Mouse (Mus musculus) heart, embryonic 12.5 days (tissue): ENCODE data around the gene Bid. TPM values are rescaled to one million over a fixed set of nuclear protein-coding genes. Genes with fewer than 3 reads are reported as not detected.

ENCODE experiments used
- ATAC-seq: fragments of 200-750 bp; cut with Nextera tagmentation; 2 replicates; pipeline ENCODE4 v1.8.0; 2017; ENCODE audit warnings: moderate TSS enrichment, moderate library complexity; ENCODE audit not compliant: insufficient number of reproducible peaks, low FRiP score
- H3K27ac ChIP-seq: fragments of 300-500 bp; sonication (generic); 2 replicates; pipeline ENCODE4 v1.5.1; 2016; ENCODE audit warnings: mild to moderate bottlenecking, moderate library complexity; ENCODE audit not compliant: poor library complexity, severe bottlenecking
- H3K27me3 ChIP-seq: fragments of 300-500 bp; sonication (generic); replicated peaks from 2 replicates; pipeline ENCODE4 v1.6.1; 2016; ENCODE audit warnings: mild to moderate bottlenecking, moderate library complexity
- H3K36me3 ChIP-seq: fragments of 300-500 bp; sonication (generic); 2 replicates; pipeline ENCODE4 v1.6.1; 2016; ENCODE audit warnings: mild to moderate bottlenecking, moderate library complexity
- H3K4me1 ChIP-seq: fragments of 300-500 bp; sonication (generic); replicated peaks from 2 replicates; pipeline ENCODE4 v1.6.1; 2016; ENCODE audit warnings: mild to moderate bottlenecking
- H3K4me2 ChIP-seq: fragments of 300-500 bp; sonication (generic); 2 replicates; pipeline ENCODE4 v1.6.1; 2016; ENCODE audit warnings: mild to moderate bottlenecking, moderate library complexity
- H3K4me3 ChIP-seq: fragments of 300-500 bp; sonication (generic); 2 replicates; pipeline ENCODE4 v1.5.1; 2016; ENCODE audit warnings: mild to moderate bottlenecking
- H3K9ac ChIP-seq: fragments of 300-500 bp; sonication (generic); 2 replicates; pipeline ENCODE4 v1.6.1; 2016; ENCODE audit warnings: mild to moderate bottlenecking, moderate library complexity
- H3K9me3 ChIP-seq: fragments of 300-500 bp; sonication (generic); replicated peaks from 2 replicates; pipeline ENCODE4 v1.6.1; 2016; ENCODE audit warnings: mild to moderate bottlenecking, moderate library complexity
- WGBS: fragments of 180-500 bp; shearing (Covaris S2); methylation state at CpG from one replicate; pipeline ENCODE4 v1.1.7; 2016; 5-methylcytosine and 5-hydroxymethylcytosine counted together
- polyA plus RNA-seq: library from polyadenylated mRNA; unstranded; fragments of >200 nt; fragmentation: Nextera tagmentation; extraction: Ambion mirVana; gene quantifications from 2 replicates; pipeline ENCODE4 v1.2.1, GENCODE M21; 2016

Bid gene
- polyA plus RNA-seq, 1 experiment from 2014 or later, result 10.3 TPM

- Histone ChIP-seq H3K4me2 (no peak overlapping the region), H3K4me1 (no peaks in the 10 kb centered on the region), H3K27ac (no peak overlapping the region), H3K36me3 (peaks cover 84% of the 10 kb centered on the region), H3K9me3 (no peaks in the 10 kb centered on the region), H3K27me3 (no peaks in the 10 kb centered on the region), H3K4me3 (no peak overlapping the region), H3K9ac (no peak overlapping the region)
- WGBS, result 91% methylated on average over 9 of the region's 9 CpGs
- no peak for ATAC-seq
These were observed 28.9 kb upstream of the Bid start for GRCm38 (mm10) chr6:120945510-120945909.

GRCm38 (mm10) chr6:120943964-120944363 is 27.3 kb upstream of the Bid start:
- Histone ChIP-seq H3K4me3 (no peak overlapping the region), H3K27ac (no peak overlapping the region), H3K4me1 (no peaks in the 10 kb centered on the region), H3K36me3 (peaks cover 71% of the 10 kb centered on the region), H3K27me3 (no peaks in the 10 kb centered on the region), H3K9ac (no peak overlapping the region), H3K9me3 (no peaks in the 10 kb centered on the region), H3K4me2 (no peak overlapping the region)
- no peak for ATAC-seq
- WGBS, result 81% methylated on average over 5 of the region's 5 CpGs

- WGBS, result 79% methylated on average over 10 of the region's 10 CpGs
- no peak for ATAC-seq
- H3K9me3 ChIP-seq, result no peaks in the 10 kb centered on the region
- no peaks in the 10 kb centered on the region for H3K4me1 ChIP-seq
- no peaks in the 10 kb centered on the region for H3K27me3 ChIP-seq
- no peak overlapping the region for H3K4me2 ChIP-seq
- H3K36me3 ChIP-seq, result peaks cover 67% of the 10 kb centered on the region
- H3K4me3 ChIP-seq, result no peak overlapping the region
- no peak overlapping the region for H3K27ac ChIP-seq
- no peak overlapping the region for H3K9ac ChIP-seq
These were observed 26.9 kb upstream of the Bid start for GRCm38 (mm10) chr6:120943551-120943950.

GRCm38 (mm10) chr6:120943079-120943478 is 26.4 kb upstream of the Bid start:
- no peaks in the 10 kb centered on the region for H3K9me3 ChIP-seq
- H3K4me1 ChIP-seq, result 0 out of 2 replicates have a peak, but pooled peaks cover 2% of the 10 kb centered on the region
- WGBS, result 71% methylated on average over 2 of the region's 2 CpGs
- ATAC-seq, result no peak
- H3K36me3 ChIP-seq, result peaks cover 63% of the 10 kb centered on the region
- no peak overlapping the region for H3K9ac ChIP-seq
- H3K4me3 ChIP-seq, result no peak overlapping the region
- no peak overlapping the region for H3K27ac ChIP-seq
- no peaks in the 10 kb centered on the region for H3K27me3 ChIP-seq
- H3K4me2 ChIP-seq, result no peak overlapping the region

GRCm38 (mm10) chr6:120941575-120941974 is 24.9 kb upstream of the Bid start:
- H3K4me2 ChIP-seq, result no peak overlapping the region
- H3K9ac ChIP-seq, result no peak overlapping the region
- 0 out of 2 replicates have a peak, but pooled peaks cover 6% of the 10 kb centered on the region for H3K4me1 ChIP-seq
- H3K4me3 ChIP-seq, result no peak overlapping the region
- no peak for ATAC-seq
- H3K9me3 ChIP-seq, result no peaks in the 10 kb centered on the region
- H3K27ac ChIP-seq, result no peak overlapping the region
- peaks cover 48% of the 10 kb centered on the region for H3K36me3 ChIP-seq
- 92% methylated on average over 13 of the region's 13 CpGs for WGBS
- no peaks in the 10 kb centered on the region for H3K27me3 ChIP-seq

- no peak overlapping the region for H3K9ac ChIP-seq
- no peak overlapping the region for H3K4me2 ChIP-seq
- no peak overlapping the region for H3K27ac ChIP-seq
- peaks cover 43% of the 10 kb centered on the region for H3K36me3 ChIP-seq
- 0 out of 2 replicates have a peak, but pooled peaks cover 6% of the 10 kb centered on the region for H3K4me1 ChIP-seq
- no peak overlapping the region for H3K4me3 ChIP-seq
- WGBS, result 90% methylated on average over 7 of the region's 7 CpGs
- H3K27me3 ChIP-seq, result no peaks in the 10 kb centered on the region
- ATAC-seq, result no peak
- H3K9me3 ChIP-seq, result no peaks in the 10 kb centered on the region
These were observed 24.4 kb upstream of the Bid start for GRCm38 (mm10) chr6:120941084-120941481.

GRCm38 (mm10) chr6:120940446-120941083 is 23.9 kb upstream of the Bid start:
- H3K36me3 ChIP-seq, result peaks cover 38% of the 10 kb centered on the region
- H3K27me3 ChIP-seq, result no peaks in the 10 kb centered on the region
- H3K9ac ChIP-seq, result no peak overlapping the region
- no peak overlapping the region for H3K27ac ChIP-seq
- 84% methylated on average over 7 of the region's 7 CpGs for WGBS
- H3K4me1 ChIP-seq, result 0 out of 2 replicates have a peak, but pooled peaks cover 6% of the 10 kb centered on the region
- no peak overlapping the region for H3K4me2 ChIP-seq
- no peak for ATAC-seq
- no peak overlapping the region for H3K4me3 ChIP-seq
- no peaks in the 10 kb centered on the region for H3K9me3 ChIP-seq

GRCm38 (mm10) chr6:120939783-120940182 is 23.1 kb upstream of the Bid start:
- WGBS, result 81% methylated on average over 3 of the region's 3 CpGs
- Histone ChIP-seq H3K36me3 (peaks cover 41% of the 10 kb centered on the region), H3K4me1 (0 out of 2 replicates have a peak, but pooled peaks cover 6% of the 10 kb centered on the region), H3K4me3 (no peak overlapping the region), H3K27me3 (no peaks in the 10 kb centered on the region), H3K9me3 (no peaks in the 10 kb centered on the region), H3K9ac (no peak overlapping the region), H3K27ac (no peak overlapping the region), H3K4me2 (no peak overlapping the region)
- no peak for ATAC-seq

- Histone ChIP-seq H3K4me3 (no peak overlapping the region), H3K36me3 (peaks cover 45% of the 10 kb centered on the region), H3K4me1 (0 out of 2 replicates have a peak, but pooled peaks cover 6% of the 10 kb centered on the region), H3K4me2 (no peak overlapping the region), H3K9ac (no peak overlapping the region), H3K9me3 (no peaks in the 10 kb centered on the region), H3K27ac (no peak overlapping the region), H3K27me3 (no peaks in the 10 kb centered on the region)
- 86% methylated on average over 12 of the region's 12 CpGs for WGBS
- no peak for ATAC-seq
These were observed 22.3 kb upstream of the Bid start for GRCm38 (mm10) chr6:120938763-120939450.

- no peak overlapping the region for H3K4me3 ChIP-seq
- H3K4me1 ChIP-seq, result peaks cover 6% of the 10 kb centered on the region; the same call in 1 of the 2 replicates
- no peak overlapping the region for H3K9ac ChIP-seq
- no peaks in the 10 kb centered on the region for H3K27me3 ChIP-seq
- WGBS, result 75% methylated on average over 11 of the region's 11 CpGs
- H3K9me3 ChIP-seq, result no peaks in the 10 kb centered on the region
- H3K27ac ChIP-seq, result no peak overlapping the region
- ATAC-seq, result no peak; the same call in 1 of the 2 replicates
- H3K36me3 ChIP-seq, result peaks cover 44% of the 10 kb centered on the region
- H3K4me2 ChIP-seq, result no peak overlapping the region
These were observed 21.5 kb upstream of the Bid start for GRCm38 (mm10) chr6:120937999-120938608.

- H3K9ac ChIP-seq, result no peak overlapping the region
- peaks cover 15% of the 10 kb centered on the region for H3K4me1 ChIP-seq
- 84% methylated on average over 16 of the region's 16 CpGs for WGBS
- H3K4me2 ChIP-seq, result no peak overlapping the region
- ATAC-seq, result no peak
- no peak overlapping the region for H3K27ac ChIP-seq
- H3K4me3 ChIP-seq, result no peak overlapping the region
- H3K36me3 ChIP-seq, result peaks cover 49% of the 10 kb centered on the region
- H3K9me3 ChIP-seq, result no peaks in the 10 kb centered on the region
- no peaks in the 10 kb centered on the region for H3K27me3 ChIP-seq
These were observed 20.5 kb upstream of the Bid start for GRCm38 (mm10) chr6:120937104-120937617.
